ENCODE assay signal across 8 mouse cellular contexts in the genomic region with DNA sequence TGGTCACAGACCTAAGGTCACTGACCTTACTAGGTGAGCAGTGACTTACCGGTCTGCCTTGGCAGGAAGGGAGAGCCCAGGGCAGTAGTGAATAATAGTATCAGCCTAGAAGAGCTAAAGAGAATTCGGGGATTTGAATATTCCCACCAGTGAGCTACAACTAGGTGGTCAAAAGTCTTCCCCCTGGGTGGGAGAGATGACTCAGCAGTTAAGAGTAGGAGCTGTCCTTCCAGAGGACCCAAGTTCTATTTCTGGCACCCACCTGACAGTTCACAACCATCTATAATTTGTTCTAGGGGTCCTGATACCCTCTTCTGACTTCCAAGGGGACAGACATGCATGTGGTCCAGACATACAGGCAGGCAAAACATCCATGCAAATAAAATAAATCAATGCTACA.
DNase-seq lines count a peak whose midpoint lies in the region; ATAC-seq and TF ChIP-seq lines count a peak whose summit lies in the region.

No protein-coding gene starts in this region.

- H3K9ac ChIP-seq in forebrain, embryonic 13.5 days, result no peak overlapping the region
- H3K9ac ChIP-seq in forebrain, embryonic 16.5 days (replicated peaks; ENCODE audit: low read depth, low read length), result no peak overlapping the region
- H3K9ac ChIP-seq in kidney, embryonic 16.5 days (replicated peaks; ENCODE audit: low read length), result no peak overlapping the region
- H3K9ac ChIP-seq in liver, embryonic 14.5 days (replicated peaks), result no peak overlapping the region

- 71% methylated on average over 2 of the region's 2 CpGs for WGBS in forebrain, embryonic 13.5 days
- 46% methylated on average over 2 of the region's 2 CpGs for WGBS in forebrain, embryonic 16.5 days
- WGBS in kidney, embryonic 16.5 days, result 30% methylated on average over 2 of the region's 2 CpGs
- 39% methylated on average over 2 of the region's 2 CpGs for WGBS in liver, embryonic 14.5 days (ENCODE audit: insufficient replicate concordance)

- H3K27ac ChIP-seq in forebrain, embryonic 13.5 days, result no peak overlapping the region
- H3K27ac ChIP-seq in forebrain, embryonic 16.5 days (ENCODE audit: low read length), result no peak overlapping the region
- peak overlapping the region; percentile 74 for H3K27ac ChIP-seq in kidney, embryonic 16.5 days (ENCODE audit: low read length)
- H3K27ac ChIP-seq in bone marrow macrophage, adult 2 months (ENCODE audit: insufficient read depth, low read depth, low read length), result peak overlapping the region; percentile 70
- H3K27ac ChIP-seq in liver, embryonic 14.5 days, result no peak overlapping the region

- H3K4me3 ChIP-seq in forebrain, embryonic 13.5 days, result no peak overlapping the region
- H3K4me3 ChIP-seq in forebrain, embryonic 16.5 days (replicated peaks; ENCODE audit: low read length), result no peak overlapping the region
- peak overlapping the region; percentile 52 for H3K4me3 ChIP-seq in kidney, embryonic 16.5 days (ENCODE audit: low read length)
- H3K4me3 ChIP-seq in bone marrow macrophage, adult 2 months (ENCODE audit: insufficient read depth, low read length), result no peak overlapping the region
- H3K4me3 ChIP-seq in liver, embryonic 14.5 days (ENCODE audit: insufficient read depth in 1 of 2, low read depth in 2 of 2, low read length in 2 of 2), result no peak overlapping the region

- no peaks in the 10 kb centered on the region for H3K9me3 ChIP-seq in forebrain, embryonic 13.5 days (replicated peaks)
- no peaks in the 10 kb centered on the region for H3K9me3 ChIP-seq in forebrain, embryonic 16.5 days (ENCODE audit: control insufficient read depth, low read length)
- no peaks in the 10 kb centered on the region for H3K9me3 ChIP-seq in kidney, embryonic 16.5 days (ENCODE audit: low read length)
- no peaks in the 10 kb centered on the region for H3K9me3 ChIP-seq in liver, embryonic 14.5 days (ENCODE audit: control insufficient read depth, low read length)

- H3K4me2 ChIP-seq in forebrain, embryonic 13.5 days, result peak overlapping the region; percentile 66; the same call in 1 of the 2 replicates
- H3K4me2 ChIP-seq in forebrain, embryonic 16.5 days (ENCODE audit: low read length), result no peak overlapping the region
- H3K4me2 ChIP-seq in kidney, embryonic 16.5 days (replicated peaks; ENCODE audit: low read depth, low read length), result peak overlapping the region; percentile 95
- H3K4me2 ChIP-seq in liver, embryonic 14.5 days (ENCODE audit: low read depth), result peak overlapping the region; percentile 59; the same call in 1 of the 2 replicates

- no peak for ATAC-seq in forebrain, embryonic 13.5 days
- no peak for ATAC-seq in forebrain, embryonic 16.5 days
- ATAC-seq in kidney, embryonic 16.5 days (ENCODE audit: low FRiP score, low TSS enrichment), result no peak
- no peak for ATAC-seq in liver, embryonic 14.5 days (ENCODE audit: insufficient read depth)

- TF ChIP-seq CTCF in bone marrow macrophage, adult 2 months (IDR thresholded peaks at IDR 0.05; ENCODE audit: low read depth, low read length), result no peak
- TF ChIP-seq CTCF in liver, embryonic 14.5 days (IDR thresholded peaks at IDR 0.05; ENCODE audit: low read depth), result no peak

- TF ChIP-seq POLR2A in bone marrow macrophage, adult 2 months (IDR thresholded peaks at IDR 0.05; ENCODE audit: borderline replicate concordance, low read depth, low read length), result no peak

- no peaks in the 10 kb centered on the region for H3K36me3 ChIP-seq in forebrain, embryonic 13.5 days (ENCODE audit: poor library complexity, severe bottlenecking)
- H3K36me3 ChIP-seq in forebrain, embryonic 16.5 days (ENCODE audit: control insufficient read depth, insufficient read depth), result no peaks in the 10 kb centered on the region
- no peaks in the 10 kb centered on the region for H3K36me3 ChIP-seq in kidney, embryonic 16.5 days (ENCODE audit: insufficient read depth, low read length)
- H3K36me3 ChIP-seq in liver, embryonic 14.5 days (replicated peaks; ENCODE audit: control insufficient read depth, insufficient read depth, low read depth), result no peaks in the 10 kb centered on the region

- H3K27me3 ChIP-seq in forebrain, embryonic 13.5 days, result no peaks in the 10 kb centered on the region
- no peaks in the 10 kb centered on the region for H3K27me3 ChIP-seq in forebrain, embryonic 16.5 days (replicated peaks; ENCODE audit: control insufficient read depth, insufficient read depth, low read length)
- H3K27me3 ChIP-seq in kidney, embryonic 16.5 days (ENCODE audit: insufficient read depth, low read length), result no peaks in the 10 kb centered on the region
- H3K27me3 ChIP-seq in liver, embryonic 14.5 days (ENCODE audit: control insufficient read depth, insufficient read depth, low read length), result no peaks in the 10 kb centered on the region

- DNase-seq in kidney, adult 18-20 months, result no peak
- DNase-seq in liver, embryonic 14.5 days (ENCODE audit: low read depth in 3 of 3, low spot score in 3 of 3), result no peak
- DNase-seq in left cerebral cortex, adult 8-10 months (ENCODE audit: low spot score in 2 of 2), result no peak
- DNase-seq in adrenal gland, postnatal 14 days, result no peak

- peaks cover 14% of the 10 kb centered on the region for H3K4me1 ChIP-seq in forebrain, embryonic 13.5 days
- H3K4me1 ChIP-seq in forebrain, embryonic 16.5 days (replicated peaks; ENCODE audit: control insufficient read depth, insufficient read depth, low read length), result peaks cover 8% of the 10 kb centered on the region
- peaks cover 33% of the 10 kb centered on the region for H3K4me1 ChIP-seq in kidney, embryonic 16.5 days (ENCODE audit: insufficient read depth, low read length)
- peaks cover 56% of the 10 kb centered on the region for H3K4me1 ChIP-seq in bone marrow macrophage, adult 2 months (ENCODE audit: control insufficient read depth, insufficient read depth, low read length)
- H3K4me1 ChIP-seq in liver, embryonic 14.5 days (replicated peaks; ENCODE audit: control insufficient read depth in 2 of 2, insufficient read depth in 2 of 2, low read length in 1 of 2), result peaks cover 0 to 27% of the 10 kb centered on the region in 2 experiments; a peak in 2 of 4 replicates

- no peak for TF ChIP-seq EP300 in liver, embryonic 14.5 days (IDR thresholded peaks at IDR 0.05; ENCODE audit: low read depth)

Comparison
In these comparisons a context has a peak if more than half of its experiments do, and no peak if none do; other contexts are left out.
1. H3K27ac ChIP-seq: peak in kidney, embryonic 16.5 days (single experiment) and bone marrow macrophage, adult 2 months (single experiment); none in forebrain, embryonic 13.5 days (single experiment), forebrain, embryonic 16.5 days (single experiment) and liver, embryonic 14.5 days (single experiment).